Mouse (Mus musculus) left cerebral cortex, postnatal 10 days (tissue): ENCODE data around the gene Micall2. TPM values are rescaled to one million over a fixed set of nuclear protein-coding genes. Genes with fewer than 3 reads are reported as not detected.
"Not testable (repeated sequence)": the region's sequence is repeated elsewhere in the genome, so short reads cannot be mapped to it uniquely, and the experiment has no call there.

Experiments used
- DNase-seq, 2 experiments: peaks; one replicate each; pipeline ENCODE4 v3.0.0; 2021 to 2022; ENCODE audit warnings: low spot score in 2 of 2, mixed read lengths in 1 of 2; ENCODE audit errors: extremely low spot score in 1 of 2
- intact Hi-C: fragments of 180-260 bp; cut with DNase I; formaldehyde crosslinking; loops from one replicate; pipeline ENCODE4 v1.15.1; 2025
- total RNA-seq, 2 experiments: library from RNA; stranded (reverse); gene quantifications; 2 replicates each; pipeline ENCODE4 v1.2.3; 2021

Gene Micall2
- total RNA-seq, 2 experiments from 2014 or later = 4.3 to 4.6 TPM

- intact Hi-C loops = no loop called here
- no peak for DNase-seq
These were observed 2.1 kb downstream of the Micall2 start for GRCm38 (mm10) chr5:139734016-139734415.

- intact Hi-C loops = no loop called here
- peak in 1 of 2 experiments; percentile 78 for DNase-seq
These were observed 3.5 kb downstream of the Micall2 start for GRCm38 (mm10) chr5:139732634-139733107.

- intact Hi-C loops = no loop called here
- DNase-seq = peak; percentile 30 to 56
These were observed 5.2 kb downstream of the Micall2 start for GRCm38 (mm10) chr5:139730712-139731486.

GRCm38 (mm10) chr5:139727261-139727660 is 8.9 kb downstream of the Micall2 start:
- no peak for DNase-seq
- intact Hi-C loops = no loop called here

GRCm38 (mm10) chr5:139726186-139726585 is 9.9 kb downstream of the Micall2 start:
- DNase-seq = no peak
- intact Hi-C loops = no loop called here

- DNase-seq = peak in 1 of 2 experiments; percentile 65
- intact Hi-C loops = no loop called here
These were observed 11.6 kb downstream of the Micall2 start for GRCm38 (mm10) chr5:139724336-139725116.

- peak in 1 of 2 experiments; percentile 67 for DNase-seq
- intact Hi-C loops = no loop called here
These were observed 13.0 kb downstream of the Micall2 start for GRCm38 (mm10) chr5:139723113-139723512.

- intact Hi-C loops = no loop called here
- no peak for DNase-seq
These were observed 13.4 kb downstream of the Micall2 start for GRCm38 (mm10) chr5:139722709-139723108.

- peak in 1 of 2 experiments; percentile 31 for DNase-seq
- intact Hi-C loops = no loop called here
These were observed 17.2 kb downstream of the Micall2 start for GRCm38 (mm10) chr5:139718949-139719348.

GRCm38 (mm10) chr5:139718540-139718939 is 17.6 kb downstream of the Micall2 start:
- DNase-seq = peak in 1 of 2 experiments; percentile 58
- intact Hi-C loops = no loop called here

GRCm38 (mm10) chr5:139717723-139718122 is 18.4 kb downstream of the Micall2 start:
- intact Hi-C loops = loop anchor here (2.0 kb wide), 1 partner anchor 33 kb away; no protein-coding TSS in a partner anchor
- DNase-seq = peak in 1 of 2 experiments; percentile 52

- intact Hi-C loops = no loop called here
- DNase-seq = no peak
These were observed 29.6 kb downstream of the Micall2 start for GRCm38 (mm10) chr5:139706496-139706895.

- DNase-seq = no peak
- intact Hi-C loops = no loop called here
These were observed 33.2 kb downstream of the Micall2 start for GRCm38 (mm10) chr5:139702905-139703304.

GRCm38 (mm10) chr5:139702236-139702635 is 33.9 kb downstream of the Micall2 start:
- no peak for DNase-seq
- intact Hi-C loops = no loop called here

- DNase-seq = no peak
These were observed 39.2 kb downstream of the Micall2 start for GRCm38 (mm10) chr5:139696954-139697353.

GRCm38 (mm10) chr5:139695876-139696275 is 40.3 kb downstream of the Micall2 start:
- intact Hi-C loops, DNase-seq: not testable (repeated sequence)

More at GRCm38 (mm10) chr5:139696954-139697353, 39.2 kb downstream of the Micall2 start:
- intact Hi-C loops = no loop called here

- DNase-seq = no peak
- intact Hi-C loops = no loop called here
These were observed 41.1 kb downstream of the Micall2 start for GRCm38 (mm10) chr5:139694989-139695571.

- DNase-seq = no peak
- intact Hi-C loops = no loop called here
These were observed 41.7 kb downstream of the Micall2 start for GRCm38 (mm10) chr5:139694292-139694988.

- DNase-seq = no peak
- intact Hi-C loops = no loop called here
These were observed 45.3 kb downstream of the Micall2 start for GRCm38 (mm10) chr5:139690791-139691190.
